Mouse (Mus musculus) monocyte, adult 59 days (primary cell): ENCODE data around the gene Btbd35f11. TPM values are rescaled to one million over a fixed set of nuclear protein-coding genes. Genes with fewer than 3 reads are reported as not detected.

Experiments
- total RNA-seq, 2 experiments: library from RNA; stranded (reverse); gene quantifications; one replicate each; pipeline ENCODE4 v1.2.4; 2023

Btbd35f11 gene
- total RNA-seq: not detected

DNA sequence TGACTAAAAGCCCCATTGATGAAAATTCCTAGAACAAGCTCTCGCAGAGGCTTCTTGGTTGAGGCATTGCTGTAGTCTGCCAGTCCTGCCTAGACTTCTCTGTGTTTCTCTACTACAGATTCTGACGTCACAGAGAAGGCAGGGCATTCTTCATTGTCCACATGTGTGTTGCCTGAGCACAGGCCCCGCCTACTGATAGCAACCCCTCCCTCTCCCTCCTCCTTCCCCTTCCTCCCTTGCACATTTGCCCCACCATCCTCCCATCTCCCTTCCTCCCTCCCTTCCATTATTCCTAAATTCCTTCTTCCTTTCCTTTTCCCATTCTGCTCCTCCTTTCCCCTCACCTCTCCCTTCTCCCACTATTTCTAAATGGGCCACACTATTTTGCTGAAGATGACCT is at the start of gene Btbd35f11:
Gene Btbd35f11, minus strand, starts transcription at position 101 of the 400 bp plus-strand sequence.

Other genes starting within 250 kb of the Btbd35f11 start
- not detected for gene Btbd35f24, start 247.9 kb downstream of the Btbd35f11 start, total RNA-seq